Mouse (Mus musculus) right cerebral cortex, adult 18-20 months (tissue): ENCODE results near the gene Gm10670.
"Not testable (repeated sequence)": the region's sequence is repeated elsewhere in the genome, so short reads cannot be mapped to it uniquely, and the experiment has no call there.

Experiments
- DNase-seq: peaks from one replicate; pipeline ENCODE4 v3.0.0; 2022; ENCODE audit warnings: mixed read lengths

Gene Gm10670

GRCm38 (mm10) chr7:20474825-20475224 lies at the start of gene Gm10670:
Gene Gm10670, minus strand, starts transcription at chr7:20474925.
- DNase-seq: not testable (repeated sequence)

DNA sequence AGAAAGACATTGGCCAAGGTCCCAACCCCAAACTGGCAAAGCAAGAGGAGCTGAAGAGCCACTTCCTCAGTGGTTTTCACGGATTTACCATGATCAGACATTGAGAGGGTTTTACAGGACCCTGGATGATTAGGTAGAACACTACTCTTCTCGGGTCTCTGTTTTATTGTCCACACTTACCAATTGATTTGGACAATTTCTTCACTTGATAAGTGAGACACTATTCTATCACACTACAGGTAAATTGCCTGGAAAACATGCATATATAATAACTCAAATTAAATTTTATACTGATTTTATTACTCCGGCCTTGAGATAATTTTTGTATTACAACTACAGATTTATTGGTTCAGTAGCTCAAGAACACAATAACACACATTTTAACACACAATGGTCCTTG lies 35.7 kb upstream of the Gm10670 start, which contains the start of gene Vmn1r103:
TSS of gene Vmn1r103 (minus strand) at position 101 of the 400 bp plus-strand sequence.
- DNase-seq: not testable (repeated sequence)

GRCm38 (mm10) chr7:20442493-20442892 lies 32.2 kb downstream of the Gm10670 start, which contains the start of gene Vmn1r101:
Gene Vmn1r101, minus strand, starts transcription at chr7:20442593.
- not testable (repeated sequence) for DNase-seq
